Mouse (Mus musculus) kidney, adult 11 months (tissue): ENCODE results near the gene Rdh11.
"Not testable (repeated sequence)": the region's sequence is repeated elsewhere in the genome, so short reads cannot be mapped to it uniquely, and the experiment has no call there.

Experiments
- DNase-seq: peaks from one replicate; pipeline ENCODE4 v3.0.0; 2022

Gene Rdh11

GRCm38 (mm10) chr12:79192193-79192592 is at the start of gene Rdh11:
Gene Rdh11 (minus strand): TSS chr12:79192293.
- DNase-seq, result no peak

GRCm38 (mm10) chr12:79235485-79236080 is 43.5 kb upstream of the Rdh11 start:
- DNase-seq, result no peak

GRCm38 (mm10) chr12:79217511-79217910 is 25.4 kb upstream of the Rdh11 start:
- no peak for DNase-seq

- no peak for DNase-seq
These were observed 19.4 kb upstream of the Rdh11 start for GRCm38 (mm10) chr12:79211447-79211846.

- no peak for DNase-seq
These were observed 16.8 kb upstream of the Rdh11 start, which contains the start of gene Rdh12 for GRCm38 (mm10) chr12:79208703-79209464. Gene Rdh12 (plus strand): TSS chr12:79208914.

GRCm38 (mm10) chr12:79201882-79202281 is 9.8 kb upstream of the Rdh11 start:
- no peak for DNase-seq

- no peak for DNase-seq
These were observed 5.0 kb upstream of the Rdh11 start for GRCm38 (mm10) chr12:79197105-79197504.

- peak; percentile 53 for DNase-seq
These were observed 1.3 kb upstream of the Rdh11 start for GRCm38 (mm10) chr12:79193441-79193840.

GRCm38 (mm10) chr12:79191701-79192100 is 392 bp downstream of the Rdh11 start:
- peak; percentile 66 for DNase-seq

GRCm38 (mm10) chr12:79190931-79191673 is 991 bp downstream of the Rdh11 start:
- DNase-seq, result peak; percentile 65

GRCm38 (mm10) chr12:79185160-79185559 is 6.9 kb downstream of the Rdh11 start:
- DNase-seq, result not testable (repeated sequence)

GRCm38 (mm10) chr12:79175998-79176397 is 16.1 kb downstream of the Rdh11 start:
- no peak for DNase-seq

- peak; percentile 14 for DNase-seq
These were observed 18.4 kb downstream of the Rdh11 start for GRCm38 (mm10) chr12:79173721-79174120.

GRCm38 (mm10) chr12:79172019-79172941 is 19.8 kb downstream of the Rdh11 start, which contains the start of gene Vti1b:
Gene Vti1b (minus strand): TSS chr12:79172667.
- DNase-seq, result peak; percentile 94

- no peak for DNase-seq
These were observed 20.7 kb downstream of the Rdh11 start for GRCm38 (mm10) chr12:79171269-79171995.

- no peak for DNase-seq
These were observed 21.7 kb downstream of the Rdh11 start for GRCm38 (mm10) chr12:79170421-79170820.

- no peak for DNase-seq
These were observed 22.9 kb downstream of the Rdh11 start for GRCm38 (mm10) chr12:79169173-79169572.

GRCm38 (mm10) chr12:79162876-79163275 is 29.2 kb downstream of the Rdh11 start:
- no peak for DNase-seq

- peak; percentile 14 for DNase-seq
These were observed 42.4 kb downstream of the Rdh11 start for GRCm38 (mm10) chr12:79149653-79150052.

- DNase-seq, result no peak
These were observed 50.7 kb downstream of the Rdh11 start for GRCm38 (mm10) chr12:79141384-79141783.

GRCm38 (mm10) chr12:79140811-79141210 is 51.3 kb downstream of the Rdh11 start:
- DNase-seq, result no peak

- DNase-seq, result no peak
These were observed 52.7 kb downstream of the Rdh11 start for GRCm38 (mm10) chr12:79139417-79139816.
